Mouse (Mus musculus) embryo, embryonic 10 days (tissue): Measurements from ENCODE around the gene Pim1.

ENCODE experiments used
- DNase-seq: peaks from one replicate; pipeline ENCODE4 v3.0.0-alpha.2; 2015; ENCODE audit warnings: low spot score

Pim1 gene

GRCm38 (mm10) chr17:29528568-29529187 is 38.1 kb downstream of the Pim1 start:
- no peak for DNase-seq

DNA sequence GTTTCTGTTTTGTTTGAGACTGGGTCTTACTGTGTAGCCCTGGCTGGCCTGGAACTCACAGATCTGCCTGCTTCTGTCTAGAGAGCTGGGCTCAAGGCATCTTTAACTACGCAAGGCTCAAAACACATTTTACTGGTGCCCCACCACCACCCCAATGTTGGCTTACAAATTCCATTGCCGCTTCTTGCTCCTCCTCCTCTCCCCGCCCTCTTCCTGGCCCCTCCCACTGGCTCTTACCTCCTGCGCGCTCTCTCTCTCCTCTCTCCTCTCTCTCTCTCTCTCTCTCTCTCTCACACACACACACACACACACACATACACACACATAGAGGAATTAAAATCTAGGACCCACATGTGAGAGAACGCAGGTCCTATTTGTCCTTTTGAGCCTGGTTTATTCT is 40.0 kb downstream of the Pim1 start:
- DNase-seq = no peak

DNA sequence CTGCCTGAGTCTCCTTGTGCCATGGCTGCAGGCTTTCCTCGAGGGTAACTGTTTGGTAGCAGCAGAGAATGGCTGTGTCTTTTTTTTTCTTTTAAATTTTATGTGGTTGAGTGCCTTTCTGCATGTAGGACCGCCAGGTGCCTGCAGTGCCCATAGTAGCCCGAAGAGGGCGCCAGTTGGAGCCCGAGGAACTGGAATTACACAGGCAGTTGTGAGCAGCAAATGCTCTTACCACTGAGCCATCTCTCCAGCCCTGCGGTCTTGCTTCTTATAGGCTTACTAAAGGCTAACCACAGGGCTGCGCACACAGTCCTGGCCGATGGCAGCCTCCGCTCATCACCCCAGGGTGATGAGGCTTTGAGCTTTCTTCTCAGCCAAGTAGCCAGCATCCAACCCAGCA is 40.7 kb downstream of the Pim1 start:
- DNase-seq = no peak

DNA sequence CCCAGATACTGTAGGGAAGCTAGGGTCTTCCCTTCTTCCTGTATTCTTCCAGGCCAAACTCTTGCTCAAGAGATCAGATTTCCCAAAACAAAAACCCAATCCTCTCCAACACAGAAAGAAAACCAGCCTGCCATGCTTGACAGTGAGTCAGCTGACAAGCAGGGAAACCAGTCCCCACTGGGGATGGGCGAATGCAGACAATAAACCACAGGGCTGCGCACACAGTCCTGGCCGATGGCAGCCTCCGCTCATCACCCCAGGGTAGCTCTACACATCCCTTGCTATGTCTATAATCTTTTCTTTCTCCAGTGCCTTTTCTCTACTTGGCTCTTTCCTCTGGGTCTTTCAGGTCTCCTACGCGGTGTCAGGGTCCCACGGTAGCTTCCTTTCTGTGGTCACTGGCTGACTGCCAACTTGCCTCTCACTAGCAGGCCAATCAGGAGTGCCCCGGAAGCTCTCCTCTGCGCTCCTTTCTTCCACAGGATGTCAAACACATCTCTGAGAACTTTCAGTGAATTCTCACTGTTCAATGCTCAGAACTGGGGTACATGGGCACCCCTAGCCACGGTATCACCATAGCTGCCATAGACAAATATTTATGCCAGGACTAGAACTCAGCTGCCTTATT is 41.3 kb downstream of the Pim1 start:
- DNase-seq = no peak

DNA sequence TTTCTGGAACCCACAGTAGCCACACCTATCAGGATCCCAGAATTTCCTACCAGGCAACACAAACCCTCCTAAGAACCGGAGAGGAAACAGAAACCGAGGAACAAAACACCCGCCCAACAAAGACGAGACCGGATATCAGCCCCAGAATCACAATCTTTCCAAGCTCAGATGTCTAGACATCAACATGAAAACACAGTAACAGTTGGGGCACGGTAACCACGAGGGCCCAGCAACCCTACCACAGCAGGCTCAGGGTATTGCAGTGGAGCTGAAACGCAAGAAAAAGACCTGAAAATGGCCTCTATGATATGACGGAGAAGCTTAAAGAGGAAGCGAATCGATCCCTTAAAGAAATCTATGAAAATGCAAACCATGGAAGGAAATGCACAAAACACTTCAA is 43.3 kb downstream of the Pim1 start:
- no peak for DNase-seq

GRCm38 (mm10) chr17:29540426-29540825 is 49.9 kb downstream of the Pim1 start:
- DNase-seq = no peak

- DNase-seq = no peak
These were observed 50.9 kb downstream of the Pim1 start for GRCm38 (mm10) chr17:29541419-29541818.

GRCm38 (mm10) chr17:29542831-29543690 is 52.5 kb downstream of the Pim1 start:
- no peak for DNase-seq

DNA sequence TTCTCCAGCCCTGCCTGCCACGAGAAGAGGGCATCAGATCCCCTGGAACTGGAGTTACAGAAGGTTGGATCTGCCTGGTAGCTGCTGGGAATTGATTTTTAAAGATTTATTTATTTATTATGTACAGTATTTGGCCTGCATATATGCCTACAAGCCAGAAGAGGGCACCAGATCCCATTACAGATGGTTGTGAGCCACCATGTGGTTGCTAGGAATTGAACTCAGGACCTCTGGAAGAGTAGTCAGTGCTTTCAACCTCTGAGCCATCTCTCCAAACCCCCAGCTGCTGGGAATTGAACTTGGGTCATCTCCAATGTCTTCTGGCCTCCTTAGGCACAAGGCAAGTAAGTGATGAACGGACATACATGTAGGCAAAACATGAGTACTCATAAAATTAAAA is 53.5 kb downstream of the Pim1 start:
- no peak for DNase-seq

GRCm38 (mm10) chr17:29545241-29545640 is 54.7 kb downstream of the Pim1 start:
- DNase-seq = no peak
